Mouse (Mus musculus) left cerebral cortex, adult 8-10 months (tissue): Measurements from ENCODE around the gene Drosha. TPM values are rescaled to one million over a fixed set of nuclear protein-coding genes. Genes with fewer than 3 reads are reported as not detected.
"Not testable (repeated sequence)": the region's sequence is repeated elsewhere in the genome, so short reads cannot be mapped to it uniquely, and the experiment has no call there.

ENCODE experiments used
- DNase-seq, 2 experiments: peaks; one replicate each; pipeline ENCODE4 v3.0.0; 2022; ENCODE audit warnings: low spot score in 2 of 2
- microRNA-seq, 2 experiments: library from miRNA; unstranded; fragments of <30 nt; microRNA quantifications; one replicate each; pipeline ENCODE4 v1.2.0; 2022
- total RNA-seq, 4 experiments: library from RNA; stranded (reverse); gene quantifications; 2 replicates each; pipeline ENCODE4 v1.2.4; 2022

The Drosha gene
- total RNA-seq, 4 experiments from 2014 or later = 84.5 to 88.7 (median 86.3) TPM

- no peak for DNase-seq
Measured at GRCm38 (mm10) chr15:12931481-12931880, 106.9 kb downstream of the Drosha start.

- DNase-seq = no peak
Measured at GRCm38 (mm10) chr15:12936217-12936732, 111.7 kb downstream of the Drosha start.

GRCm38 (mm10) chr15:12937326-12937725 lies 112.7 kb downstream of the Drosha start:
- not testable (repeated sequence) for DNase-seq

GRCm38 (mm10) chr15:12941106-12941505 lies 116.5 kb downstream of the Drosha start:
- DNase-seq = no peak

GRCm38 (mm10) chr15:12941651-12942180 lies 117.1 kb downstream of the Drosha start:
- DNase-seq = no peak

- no peak for DNase-seq
Measured at GRCm38 (mm10) chr15:12942424-12942823, 117.8 kb downstream of the Drosha start.

GRCm38 (mm10) chr15:12958051-12958450 lies 133.4 kb downstream of the Drosha start:
- no peak for DNase-seq

GRCm38 (mm10) chr15:12962179-12962578 lies 137.6 kb downstream of the Drosha start:
- no peak for DNase-seq

- DNase-seq = no peak
Measured at GRCm38 (mm10) chr15:12965209-12965608, 140.6 kb downstream of the Drosha start.

- no peak for DNase-seq
Measured at GRCm38 (mm10) chr15:12968815-12969214, 144.2 kb downstream of the Drosha start.

- no peak for DNase-seq
Measured at GRCm38 (mm10) chr15:12972441-12972840, 147.8 kb downstream of the Drosha start.

Small RNA genes lying within 50 kb of the gene (microRNA-seq; reads per million reads assigned to microRNA genes)
- gene Gm47288 = 0 reads per million in 2 experiments

Other genes starting within 250 kb of the Drosha start
- 10 to 100 TPM; 67.0 to 85.4 (median 77.8) TPM for gene Pdzd2, start 84.9 kb upstream of the Drosha start, total RNA-seq
- 10 to 100 TPM; 24.2 to 26.9 (median 25.4) TPM for gene 6030458C11Rik, start 166 bp upstream of the Drosha start, total RNA-seq